Comparison of ENCODE assay signal across 11 mouse cellular contexts in genomic region chr12:32044487-32045134, GRCm38 (mm10). TPM values are rescaled to one million over a fixed set of nuclear protein-coding genes. Genes with fewer than 3 reads are reported as not detected.
DNase-seq lines count a peak whose midpoint lies in the region; ATAC-seq and TF ChIP-seq lines count a peak whose summit lies in the region.
"Had no signal": no experiment of that assay in that cellular context is flagged by ENCODE, and none has a peak within 500 bp of the region (broad histone marks: within the 10 kb centered on the region; RNA-seq: fewer than 3 reads in every experiment).

No protein-coding gene starts in this region.

- peak overlapping the region; percentile 81 for H3K27ac ChIP-seq in embryonic facial prominence, embryonic 15.5 days (replicated peaks)
- H3K27ac ChIP-seq in limb, embryonic 12.5 days, result peak overlapping the region; percentile 77
- H3K27ac ChIP-seq in stomach, postnatal 0 days (replicated peaks), result peak overlapping the region; percentile 58
- H3K27ac ChIP-seq: heart, embryonic 15.5 days; macrophage had no signal

- peaks cover 15% of the 10 kb centered on the region for H3K4me1 ChIP-seq in embryonic facial prominence, embryonic 15.5 days
- peaks cover 16% of the 10 kb centered on the region for H3K4me1 ChIP-seq in limb, embryonic 12.5 days (replicated peaks)
- peaks cover 4% of the 10 kb centered on the region for H3K4me1 ChIP-seq in stomach, postnatal 0 days (replicated peaks; ENCODE audit: control insufficient read depth, insufficient read depth)
- H3K4me1 ChIP-seq: heart, embryonic 15.5 days had no signal

- H3K27me3 ChIP-seq in embryonic facial prominence, embryonic 15.5 days, result no peaks in the 10 kb centered on the region
- H3K27me3 ChIP-seq in limb, embryonic 12.5 days, result no peaks in the 10 kb centered on the region
- H3K27me3 ChIP-seq in stomach, postnatal 0 days (ENCODE audit: control insufficient read depth, insufficient read depth, low read length), result no peaks in the 10 kb centered on the region
- H3K27me3 ChIP-seq: heart, embryonic 15.5 days had no signal

- TF ChIP-seq EP300 in stomach, postnatal 0 days (optimal IDR thresholded peaks at IDR 0.05), result no peak

- H3K4me2 ChIP-seq in embryonic facial prominence, embryonic 15.5 days (replicated peaks), result peak overlapping the region; percentile 0; the same call in 1 of the 2 replicates
- peak overlapping the region; percentile 8; the same call in 1 of the 2 replicates for H3K4me2 ChIP-seq in limb, embryonic 12.5 days
- no peak overlapping the region for H3K4me2 ChIP-seq in stomach, postnatal 0 days (replicated peaks; ENCODE audit: low read depth)
- H3K4me2 ChIP-seq: heart, embryonic 15.5 days had no signal

- ATAC-seq in embryonic facial prominence, embryonic 15.5 days (ENCODE audit: insufficient number of reproducible peaks, low FRiP score, low TSS enrichment, low read depth), result peak; percentile 91
- ATAC-seq in limb, embryonic 12.5 days (ENCODE audit: insufficient number of reproducible peaks, insufficient read depth, low FRiP score, low TSS enrichment, low read depth), result peak; percentile 85
- peak; percentile 94 for ATAC-seq in stomach, postnatal 0 days (ENCODE audit: low FRiP score, low TSS enrichment)
- no peak for ATAC-seq in cerebellum, adult (ENCODE audit: insufficient number of reproducible peaks, low FRiP score, low TSS enrichment)

- TF ChIP-seq CTCF in stomach, postnatal 0 days (IDR thresholded peaks at IDR 0.05; ENCODE audit: low read depth), result peak; percentile 58

- DNase-seq in urinary bladder, postnatal 14 days (ENCODE audit: low spot score), result peak; percentile 8
- DNase-seq in urinary bladder, postnatal 10 days (ENCODE audit: low spot score), result no peak
- peak; percentile 51 for DNase-seq in stomach, postnatal 0 days (ENCODE audit: low spot score)
- DNase-seq in spleen, postnatal 10 days (ENCODE audit: low spot score in 2 of 2), result no peak
- DNase-seq in cerebellum, postnatal 14 days, result no peak
- DNase-seq: cerebellum, adult 9-11 months had no signal

- H3K36me3 ChIP-seq in embryonic facial prominence, embryonic 15.5 days, result no peaks in the 10 kb centered on the region
- H3K36me3 ChIP-seq in limb, embryonic 12.5 days, result no peaks in the 10 kb centered on the region
- no peaks in the 10 kb centered on the region for H3K36me3 ChIP-seq in stomach, postnatal 0 days (ENCODE audit: control insufficient read depth, insufficient read depth, low read length)
- H3K36me3 ChIP-seq: heart, embryonic 15.5 days had no signal

- no peak overlapping the region for H3K9ac ChIP-seq in embryonic facial prominence, embryonic 15.5 days
- H3K9ac ChIP-seq in limb, embryonic 12.5 days (replicated peaks), result no peak overlapping the region
- H3K9ac ChIP-seq in stomach, postnatal 0 days (ENCODE audit: low read length), result no peak overlapping the region
- H3K9ac ChIP-seq: heart, embryonic 15.5 days had no signal

- WGBS in embryonic facial prominence, embryonic 15.5 days, result 14% methylated on average over 5 of the region's 5 CpGs
- WGBS in limb, embryonic 12.5 days, result 32% methylated on average over 5 of the region's 5 CpGs
- 33% methylated on average over 5 of the region's 5 CpGs for WGBS in stomach, postnatal 0 days

- H3K4me3 ChIP-seq in embryonic facial prominence, embryonic 15.5 days (replicated peaks), result no peak overlapping the region
- no peak overlapping the region for H3K4me3 ChIP-seq in limb, embryonic 12.5 days (replicated peaks)
- H3K4me3 ChIP-seq in stomach, postnatal 0 days (ENCODE audit: low read depth, low read length), result no peak overlapping the region
- H3K4me3 ChIP-seq: heart, embryonic 15.5 days had no signal

- H3K9me3 ChIP-seq in embryonic facial prominence, embryonic 15.5 days (replicated peaks), result no peaks in the 10 kb centered on the region
- H3K9me3 ChIP-seq in limb, embryonic 12.5 days, result no peaks in the 10 kb centered on the region
- no peaks in the 10 kb centered on the region for H3K9me3 ChIP-seq in stomach, postnatal 0 days (ENCODE audit: control insufficient read depth, low read length)
- H3K9me3 ChIP-seq: heart, embryonic 15.5 days had no signal

RNA-seq across cellular contexts. Expression of gene Prkar2b, which starts 16.5 kb away (rescaled TPM):
- polyA plus RNA-seq in embryonic facial prominence, embryonic 15.5 days (2015; fragmentation: Nextera tagmentation; extraction: Ambion mirVana), result 30.4 and 36.2 TPM in 2 replicates
- 31.1 and 32.1 TPM in 2 replicates for polyA plus RNA-seq in limb, embryonic 12.5 days (2016; fragmentation: Nextera tagmentation; extraction: Ambion mirVana)
- polyA plus RNA-seq in stomach, postnatal 0 days (2015; fragmentation: Nextera tagmentation; extraction: Ambion mirVana), result 16.3 and 17.9 TPM in 2 replicates

Comparison
In these comparisons a context has a peak if more than half of its experiments do, and no peak if none do; other contexts are left out.
1. DNase-seq: peak in urinary bladder, postnatal 14 days (single experiment) and stomach, postnatal 0 days (single experiment); none in urinary bladder, postnatal 10 days (single experiment), spleen, postnatal 10 days (0 of 2) and cerebellum, postnatal 14 days (0 of 2).
2. Peak in every context shown above with its lines, with median percentiles within 50 percentile points of each other: H3K27ac ChIP-seq.